Mouse (Mus musculus) embryonic fibroblast, embryonic 13.5 days (primary cell): ENCODE data around the gene Il10. TPM values are rescaled to one million over a fixed set of nuclear protein-coding genes. Genes with fewer than 3 reads are reported as not detected.

Experiments
- H3K27ac ChIP-seq: 2 replicates; pipeline ENCODE4 v1.5.1; 2012; ENCODE audit warnings: low read length, control low read depth, inconsistent platforms; ENCODE audit not compliant: insufficient read depth
- H3K4me1 ChIP-seq: 2 replicates; pipeline ENCODE4 v1.6.1; 2011; ENCODE audit warnings: low read length; ENCODE audit not compliant: control insufficient read depth, insufficient read depth
- H3K4me3 ChIP-seq: 2 replicates; pipeline ENCODE4 v1.5.1; 2011; ENCODE audit warnings: mild to moderate bottlenecking, control low read depth, low read length; ENCODE audit not compliant: insufficient read depth
- CTCF ChIP-seq: IDR thresholded peaks from 2 replicates; pipeline ENCODE4 v1.5.1; 2011; ENCODE audit warnings: mild to moderate bottlenecking, control low read depth, low read length, moderate library complexity, borderline replicate concordance; ENCODE audit not compliant: insufficient read depth
- POLR2A ChIP-seq: IDR thresholded peaks from 2 replicates; pipeline ENCODE4 v1.6.1; 2011; ENCODE audit warnings: low read depth, mild to moderate bottlenecking, control low read depth, low read length, moderate library complexity
- polyA plus RNA-seq: library from polyadenylated mRNA; stranded (reverse); fragments of >200 nt; gene quantifications from 2 replicates; pipeline ENCODE4 v1.2.4, GENCODE M21; 2011; ENCODE audit warnings: low read depth; ENCODE audit not compliant: missing spikeins, insufficient read length

Gene Il10
- polyA plus RNA-seq, 1 experiment: not detected

- Histone ChIP-seq H3K4me1 (0 out of 2 replicates have a peak, but pooled peaks cover 4% of the 10 kb centered on the region), H3K27ac (no peak overlapping the region), H3K4me3 (no peak overlapping the region)
- no peak for TF ChIP-seq POLR2A
- no peak for TF ChIP-seq CTCF
These were observed 27.0 kb downstream of the Il10 start for GRCm38 (mm10) chr1:131046607-131047006.

GRCm38 (mm10) chr1:131048121-131048863 lies 28.6 kb downstream of the Il10 start:
- TF ChIP-seq POLR2A (no peak), CTCF (no peak)
- Histone ChIP-seq H3K4me1 (0 out of 2 replicates have a peak, but pooled peaks cover 4% of the 10 kb centered on the region), H3K27ac (no peak overlapping the region), H3K4me3 (no peak overlapping the region)

GRCm38 (mm10) chr1:131048946-131049345 lies 29.3 kb downstream of the Il10 start:
- H3K27ac ChIP-seq: no peak overlapping the region
- H3K4me3 ChIP-seq: no peak overlapping the region
- 0 out of 2 replicates have a peak, but pooled peaks cover 4% of the 10 kb centered on the region for H3K4me1 ChIP-seq
- TF ChIP-seq CTCF: no peak
- no peak for TF ChIP-seq POLR2A

GRCm38 (mm10) chr1:131049361-131049806 lies 29.7 kb downstream of the Il10 start:
- H3K4me1 ChIP-seq: 0 out of 2 replicates have a peak, but pooled peaks cover 4% of the 10 kb centered on the region
- TF ChIP-seq POLR2A: no peak
- TF ChIP-seq CTCF: no peak
- H3K27ac ChIP-seq: no peak overlapping the region
- no peak overlapping the region for H3K4me3 ChIP-seq

- Histone ChIP-seq H3K4me1 (0 out of 2 replicates have a peak, but pooled peaks cover 4% of the 10 kb centered on the region), H3K4me3 (no peak overlapping the region), H3K27ac (no peak overlapping the region)
- TF ChIP-seq POLR2A (no peak), CTCF (no peak)
These were observed 30.4 kb downstream of the Il10 start for GRCm38 (mm10) chr1:131050011-131050410.

GRCm38 (mm10) chr1:131050617-131051016 lies 31.0 kb downstream of the Il10 start:
- H3K27ac ChIP-seq: no peak overlapping the region
- H3K4me1 ChIP-seq: 0 out of 2 replicates have a peak, but pooled peaks cover 4% of the 10 kb centered on the region
- no peak overlapping the region for H3K4me3 ChIP-seq
- TF ChIP-seq POLR2A (no peak), CTCF (no peak)

GRCm38 (mm10) chr1:131051073-131051472 lies 31.4 kb downstream of the Il10 start:
- 0 out of 2 replicates have a peak, but pooled peaks cover 4% of the 10 kb centered on the region for H3K4me1 ChIP-seq
- H3K27ac ChIP-seq: no peak overlapping the region
- TF ChIP-seq CTCF (no peak), POLR2A (no peak)
- no peak overlapping the region for H3K4me3 ChIP-seq

- H3K27ac ChIP-seq: no peak overlapping the region
- TF ChIP-seq CTCF (no peak), POLR2A (no peak)
- no peak overlapping the region for H3K4me3 ChIP-seq
These were observed 33.6 kb downstream of the Il10 start for GRCm38 (mm10) chr1:131053239-131053638.

GRCm38 (mm10) chr1:131053656-131054055 lies 34.0 kb downstream of the Il10 start:
- no peak overlapping the region for H3K4me3 ChIP-seq
- no peak for TF ChIP-seq POLR2A
- no peak for TF ChIP-seq CTCF
- no peak overlapping the region for H3K27ac ChIP-seq
- H3K4me1 ChIP-seq: 0 out of 2 replicates have a peak, but pooled peaks cover 7% of the 10 kb centered on the region

More at GRCm38 (mm10) chr1:131053239-131053638, 33.6 kb downstream of the Il10 start:
- 0 out of 2 replicates have a peak, but pooled peaks cover 4% of the 10 kb centered on the region for H3K4me1 ChIP-seq

GRCm38 (mm10) chr1:131054251-131054650 lies 34.6 kb downstream of the Il10 start:
- TF ChIP-seq POLR2A: no peak
- no peak for TF ChIP-seq CTCF
- Histone ChIP-seq H3K27ac (no peak overlapping the region), H3K4me3 (no peak overlapping the region), H3K4me1 (0 out of 2 replicates have a peak, but pooled peaks cover 12% of the 10 kb centered on the region)
